11 mouse cellular contexts compared by ENCODE assay signal in the genomic region with DNA sequence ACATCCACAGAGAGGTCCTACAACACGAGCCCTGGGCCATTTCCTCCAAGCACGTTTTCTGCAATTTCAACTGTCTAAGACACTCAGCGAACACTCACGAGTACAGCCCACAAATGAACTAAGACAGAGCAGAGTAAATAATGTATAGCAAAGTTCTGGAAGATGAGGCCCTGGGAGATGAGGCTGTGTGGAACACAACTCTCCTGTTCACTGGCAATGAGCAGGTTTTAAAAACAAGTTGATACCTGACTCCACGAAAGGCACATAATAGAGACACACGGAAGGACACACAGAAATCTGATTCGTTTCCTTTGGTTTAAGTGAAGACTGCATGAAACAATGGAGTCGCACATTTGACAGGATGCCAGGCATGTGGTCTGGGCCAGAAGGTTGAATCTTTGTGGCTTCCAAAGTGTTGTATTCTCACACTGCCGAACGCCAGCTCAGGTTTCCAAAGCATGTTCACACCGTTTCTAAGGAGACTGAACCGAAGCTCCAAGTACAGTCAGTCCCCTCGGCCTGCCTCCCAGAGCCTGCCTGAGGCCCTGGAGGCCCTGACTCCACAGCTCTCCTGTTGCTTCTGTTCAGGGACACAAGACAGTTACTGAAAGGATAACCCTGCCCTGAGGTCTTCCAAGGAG.
DNase-seq lines count a peak whose midpoint lies in the region; ATAC-seq lines count a peak whose summit lies in the region.
"Had no signal": no experiment of that assay in that cellular context is flagged by ENCODE, and none has a peak within 500 bp of the region (broad histone marks: within the 10 kb centered on the region; RNA-seq: fewer than 3 reads in every experiment).

No protein-coding gene starts in this region.

- intact Hi-C loops in heart, postnatal 25 days (cut with DNase I), result no loop called here

- DNase-seq in heart, postnatal 4 days, result peak; percentile 23
- DNase-seq in heart, postnatal 25 days (ENCODE audit: low spot score), result no peak
- DNase-seq in lung, postnatal 36 days, result peak; percentile 10
- no peak for DNase-seq in lung, postnatal 25 days (ENCODE audit: low spot score)
- peak; percentile 42 for DNase-seq in embryo, embryonic 11 days
- peak; percentile 13 for DNase-seq in naive thymus-derived CD4-positive, alpha-beta T cell, adult 2 months (ENCODE audit: low read depth)
- no peak for DNase-seq in gastrocnemius, postnatal 10 days
- DNase-seq: heart, postnatal 14 days; spleen, adult 18-20 months; thymus, postnatal 25 days had no signal

- ATAC-seq in granulocyte monocyte progenitor cell, adult 5-6 weeks (replicated peaks; ENCODE audit: poor library complexity, severe bottlenecking), result no peak

Comparison
In these comparisons a context has a peak if more than half of its experiments do, and no peak if none do; other contexts are left out.
1. DNase-seq: peak in heart, postnatal 4 days (single experiment), lung, postnatal 36 days (single experiment), embryo, embryonic 11 days (single experiment) and naive thymus-derived CD4-positive, alpha-beta T cell, adult 2 months (single experiment); none in heart, postnatal 25 days (single experiment), lung, postnatal 25 days (single experiment) and gastrocnemius, postnatal 10 days (single experiment).